Mouse (Mus musculus): Measurements from ENCODE around the gene Tyw1. TPM values are rescaled to one million over a fixed set of nuclear protein-coding genes. Genes with fewer than 3 reads are reported as not detected.

Gene Tyw1
- polyA plus RNA-seq, 1 experiment from 2014 or later: 22.3 TPM

DNA sequence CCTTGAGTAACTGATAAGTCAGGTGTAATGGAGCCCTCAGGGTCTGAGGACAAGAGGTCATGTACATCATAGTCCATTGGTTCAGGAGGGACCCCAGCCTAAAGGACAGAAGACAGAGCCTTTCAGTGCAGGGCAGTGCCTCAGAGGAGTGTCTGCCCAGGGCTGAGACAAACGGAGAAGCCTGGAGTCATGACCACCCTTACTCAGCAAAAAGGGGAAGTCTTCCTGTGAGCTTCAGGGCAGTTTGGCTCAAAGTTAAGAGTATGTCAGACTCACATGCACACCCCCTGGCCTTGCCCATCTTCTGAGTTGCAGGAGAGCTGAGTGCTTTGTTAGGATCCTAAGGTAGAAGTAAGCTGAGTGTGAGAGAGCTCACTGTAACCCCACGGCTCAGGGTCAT is 74.5 kb downstream of the Tyw1 start:
- Histone ChIP-seq H3K9me3 (ENCODE audit: control insufficient read depth, low read length) (no peaks in the 10 kb centered on the region), H3K4me2 (ENCODE audit: low read depth, low read length) (no peak overlapping the region), H3K9ac (ENCODE audit: low read depth, low read length) (no peak overlapping the region), H3K4me3 (ENCODE audit: low read depth, low read length) (no peak overlapping the region), H3K27me3 (replicated peaks; ENCODE audit: control insufficient read depth, insufficient read depth, low read length) (no peaks in the 10 kb centered on the region), H3K27ac (replicated peaks; ENCODE audit: low read depth, low read length) (no peak overlapping the region), H3K36me3 (ENCODE audit: control insufficient read depth, insufficient read depth, low read length) (peaks cover 18% of the 10 kb centered on the region), H3K4me1 (ENCODE audit: control insufficient read depth, insufficient read depth, low read length) (no peaks in the 10 kb centered on the region)
- 71% methylated on average over 2 of the region's 2 CpGs for WGBS
- DNase-seq (ENCODE audit: low spot score): no peak
- no peak for ATAC-seq (ENCODE audit: low read depth)

DNA sequence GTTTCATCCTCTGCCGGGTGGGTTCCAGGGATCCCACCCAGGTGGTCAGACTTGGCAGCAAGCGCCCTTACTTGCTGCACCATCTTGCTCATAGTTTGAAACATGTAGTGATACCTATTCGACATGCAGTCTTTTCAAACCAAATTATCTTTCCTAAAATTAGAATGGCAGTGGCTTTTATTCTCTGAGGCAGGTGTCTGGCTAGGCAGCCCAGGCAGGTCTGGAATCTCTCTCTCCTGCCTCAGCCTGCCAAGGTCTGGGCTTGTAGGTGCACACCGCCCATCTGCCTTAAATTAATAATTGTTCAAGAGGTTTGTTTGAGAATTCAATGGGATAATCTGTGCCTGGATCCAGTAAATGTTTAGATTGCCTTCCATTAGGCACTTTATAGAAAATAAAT is 75.4 kb downstream of the Tyw1 start:
- H3K4me3 ChIP-seq (ENCODE audit: low read depth, low read length): no peak overlapping the region
- no peak overlapping the region for H3K27ac ChIP-seq (replicated peaks; ENCODE audit: low read depth, low read length)
- 88% methylated on average over 4 of the region's 4 CpGs for WGBS
- ATAC-seq (ENCODE audit: low read depth) (no peak), DNase-seq (ENCODE audit: low spot score) (no peak)
- no peak overlapping the region for H3K9ac ChIP-seq (ENCODE audit: low read depth, low read length)
- H3K9me3 ChIP-seq (ENCODE audit: control insufficient read depth, low read length): no peaks in the 10 kb centered on the region
- H3K4me1 ChIP-seq (ENCODE audit: control insufficient read depth, insufficient read depth, low read length): no peaks in the 10 kb centered on the region
- no peaks in the 10 kb centered on the region for H3K27me3 ChIP-seq (replicated peaks; ENCODE audit: control insufficient read depth, insufficient read depth, low read length)
- H3K36me3 ChIP-seq (ENCODE audit: control insufficient read depth, insufficient read depth, low read length): peaks cover 25% of the 10 kb centered on the region
- H3K4me2 ChIP-seq (ENCODE audit: low read depth, low read length): no peak overlapping the region

DNA sequence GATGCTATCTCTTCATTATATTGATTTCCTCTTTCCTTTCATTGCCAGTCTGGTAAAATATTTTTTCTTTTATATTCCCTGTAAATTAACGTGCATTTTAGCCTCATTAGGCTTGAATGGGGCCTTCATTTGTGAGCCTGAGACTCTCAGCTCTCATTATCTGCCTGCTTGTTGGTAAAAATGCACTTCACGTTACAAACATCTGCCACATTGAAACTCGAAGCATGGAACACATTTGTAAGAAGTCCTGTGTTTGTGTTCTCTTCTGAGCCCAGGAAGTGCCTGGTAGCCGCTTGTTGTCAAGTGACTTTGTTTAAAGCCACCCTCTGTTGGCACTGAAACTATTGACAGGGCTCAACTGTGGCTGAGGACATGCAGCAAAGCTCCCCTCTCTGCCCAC is 75.8 kb downstream of the Tyw1 start:
- DNase-seq (ENCODE audit: low spot score): no peak
- no peaks in the 10 kb centered on the region for H3K4me1 ChIP-seq (ENCODE audit: control insufficient read depth, insufficient read depth, low read length)
- H3K9me3 ChIP-seq (ENCODE audit: control insufficient read depth, low read length): no peaks in the 10 kb centered on the region
- no peak for ATAC-seq (ENCODE audit: low read depth)
- H3K36me3 ChIP-seq (ENCODE audit: control insufficient read depth, insufficient read depth, low read length): peaks cover 26% of the 10 kb centered on the region
- no peaks in the 10 kb centered on the region for H3K27me3 ChIP-seq (replicated peaks; ENCODE audit: control insufficient read depth, insufficient read depth, low read length)
- 63% methylated on average over 4 of the region's 4 CpGs for WGBS
- no peak overlapping the region for H3K9ac ChIP-seq (ENCODE audit: low read depth, low read length)
- H3K27ac ChIP-seq (replicated peaks; ENCODE audit: low read depth, low read length): no peak overlapping the region
- no peak overlapping the region for H3K4me2 ChIP-seq (ENCODE audit: low read depth, low read length)
- no peak overlapping the region for H3K4me3 ChIP-seq (ENCODE audit: low read depth, low read length)

DNA sequence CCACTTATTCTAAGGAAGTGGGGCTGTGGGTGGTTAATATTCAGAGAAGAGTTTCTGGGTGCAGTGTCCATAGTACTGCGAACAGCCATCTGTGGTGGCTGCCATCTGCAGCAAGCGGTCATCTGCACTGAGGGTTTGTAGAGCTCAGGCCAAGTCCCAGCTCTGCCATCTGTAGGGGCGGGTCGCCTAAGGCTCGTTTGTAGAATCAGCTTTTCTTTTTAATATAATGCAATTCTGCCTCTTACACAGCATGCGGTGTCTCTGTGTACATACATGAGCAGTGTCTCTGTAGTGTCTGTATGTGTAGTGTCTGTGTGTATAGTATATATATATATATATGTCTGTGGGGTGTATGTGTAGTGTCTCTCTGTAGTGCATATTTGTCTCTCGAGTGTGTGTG is 78.1 kb downstream of the Tyw1 start:
- no peaks in the 10 kb centered on the region for H3K4me1 ChIP-seq (ENCODE audit: control insufficient read depth, insufficient read depth, low read length)
- H3K4me3 ChIP-seq (ENCODE audit: low read depth, low read length): no peak overlapping the region
- H3K9ac ChIP-seq (ENCODE audit: low read depth, low read length): no peak overlapping the region
- DNase-seq (ENCODE audit: low spot score): no peak
- H3K27ac ChIP-seq (replicated peaks; ENCODE audit: low read depth, low read length): no peak overlapping the region
- 94% methylated on average over 7 of the region's 7 CpGs for WGBS
- H3K9me3 ChIP-seq (ENCODE audit: control insufficient read depth, low read length): no peaks in the 10 kb centered on the region
- H3K36me3 ChIP-seq (ENCODE audit: control insufficient read depth, insufficient read depth, low read length): peaks cover 36% of the 10 kb centered on the region
- H3K27me3 ChIP-seq (replicated peaks; ENCODE audit: control insufficient read depth, insufficient read depth, low read length): no peaks in the 10 kb centered on the region
- H3K4me2 ChIP-seq (ENCODE audit: low read depth, low read length): no peak overlapping the region
- no peak for ATAC-seq (ENCODE audit: low read depth)

DNA sequence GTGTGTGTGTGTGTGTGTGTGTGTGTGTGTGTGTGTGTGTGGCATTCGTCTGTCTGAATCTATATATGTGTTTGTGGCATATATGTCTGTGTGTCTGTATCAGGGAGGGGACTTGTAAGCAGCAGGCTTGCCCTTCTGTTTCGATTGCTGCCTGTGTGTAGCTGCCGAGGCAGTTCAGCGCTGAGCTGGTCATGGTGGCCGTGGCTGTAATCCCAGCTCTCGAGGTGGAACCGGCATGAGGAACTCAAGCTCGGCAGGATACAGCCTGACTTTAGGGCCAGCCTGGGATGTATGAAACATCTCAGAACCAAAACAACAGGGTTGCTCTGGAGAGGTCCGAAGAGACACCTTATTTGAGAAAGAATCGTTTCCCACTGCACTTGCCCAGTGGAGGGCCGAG is 78.6 kb downstream of the Tyw1 start:
- Histone ChIP-seq H3K9me3 (ENCODE audit: control insufficient read depth, low read length) (no peaks in the 10 kb centered on the region), H3K36me3 (ENCODE audit: control insufficient read depth, insufficient read depth, low read length) (peaks cover 36% of the 10 kb centered on the region)
- 89% methylated on average over 11 of the region's 11 CpGs for WGBS

DNA sequence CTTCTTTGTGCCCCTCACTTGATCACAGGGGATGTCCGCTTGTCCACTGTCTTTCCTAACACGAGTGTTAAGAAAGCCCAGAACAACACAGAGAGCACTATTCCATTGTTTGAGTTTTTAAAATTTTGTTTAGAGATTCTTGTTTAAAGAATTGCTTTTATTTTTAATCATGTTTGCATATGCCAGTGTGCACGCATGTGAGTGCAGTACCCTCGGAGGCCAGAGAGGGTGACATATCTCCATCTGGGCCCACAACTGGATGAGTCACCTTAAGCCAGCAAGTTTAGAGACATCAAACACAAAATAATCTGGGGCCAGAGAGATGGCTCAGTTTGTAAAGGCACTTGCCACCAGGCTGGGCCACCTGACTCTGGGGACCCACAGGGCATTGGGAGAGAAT is 80.0 kb downstream of the Tyw1 start:
- Histone ChIP-seq H3K27ac (replicated peaks; ENCODE audit: low read depth, low read length) (no peak overlapping the region), H3K36me3 (ENCODE audit: control insufficient read depth, insufficient read depth, low read length) (peaks cover 44% of the 10 kb centered on the region), H3K4me1 (ENCODE audit: control insufficient read depth, insufficient read depth, low read length) (no peaks in the 10 kb centered on the region), H3K9me3 (ENCODE audit: control insufficient read depth, low read length) (no peaks in the 10 kb centered on the region), H3K9ac (ENCODE audit: low read depth, low read length) (no peak overlapping the region), H3K4me3 (ENCODE audit: low read depth, low read length) (no peak overlapping the region), H3K27me3 (replicated peaks; ENCODE audit: control insufficient read depth, insufficient read depth, low read length) (no peaks in the 10 kb centered on the region), H3K4me2 (ENCODE audit: low read depth, low read length) (no peak overlapping the region)
- ATAC-seq (ENCODE audit: low read depth) (no peak), DNase-seq (ENCODE audit: low spot score) (no peak)
- WGBS: 98% methylated on average over 4 of the region's 4 CpGs

More for the DNA sequence above, 78.6 kb downstream of the Tyw1 start:
- Histone ChIP-seq H3K27ac (replicated peaks; ENCODE audit: low read depth, low read length) (no peak overlapping the region), H3K4me3 (ENCODE audit: low read depth, low read length) (no peak overlapping the region), H3K4me2 (ENCODE audit: low read depth, low read length) (no peak overlapping the region), H3K4me1 (ENCODE audit: control insufficient read depth, insufficient read depth, low read length) (no peaks in the 10 kb centered on the region), H3K27me3 (replicated peaks; ENCODE audit: control insufficient read depth, insufficient read depth, low read length) (no peaks in the 10 kb centered on the region), H3K9ac (ENCODE audit: low read depth, low read length) (no peak overlapping the region)
- ATAC-seq (ENCODE audit: low read depth) (no peak), DNase-seq (ENCODE audit: low spot score) (no peak)

DNA sequence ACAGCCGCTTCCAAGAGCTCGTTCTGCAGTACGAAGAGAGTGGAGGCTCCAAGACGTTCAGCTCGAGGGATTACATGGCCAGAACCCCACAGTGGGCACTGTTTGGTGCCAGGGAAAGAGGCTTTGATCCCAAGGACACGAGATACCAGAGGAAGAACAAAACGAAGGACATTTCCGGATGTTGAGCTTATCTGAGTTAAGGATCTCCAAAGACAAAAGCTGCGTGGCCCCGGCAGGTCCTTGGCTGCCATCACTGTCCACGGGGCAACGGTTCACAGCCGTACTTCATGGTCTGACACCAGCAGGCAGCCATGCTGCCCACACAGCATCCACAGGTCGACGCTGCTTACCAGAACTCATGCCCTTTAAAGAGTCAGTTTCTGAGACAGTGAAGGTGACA is 85.2 kb downstream of the Tyw1 start:
- Histone ChIP-seq H3K4me2 (ENCODE audit: low read depth, low read length) (no peak overlapping the region), H3K27ac (replicated peaks; ENCODE audit: low read depth, low read length) (no peak overlapping the region), H3K4me1 (ENCODE audit: control insufficient read depth, insufficient read depth, low read length) (no peaks in the 10 kb centered on the region), H3K9ac (ENCODE audit: low read depth, low read length) (no peak overlapping the region), H3K9me3 (ENCODE audit: control insufficient read depth, low read length) (no peaks in the 10 kb centered on the region), H3K4me3 (ENCODE audit: low read depth, low read length) (no peak overlapping the region), H3K27me3 (replicated peaks; ENCODE audit: control insufficient read depth, insufficient read depth, low read length) (no peaks in the 10 kb centered on the region), H3K36me3 (ENCODE audit: control insufficient read depth, insufficient read depth, low read length) (peaks cover 54% of the 10 kb centered on the region)
- no peak for ATAC-seq (ENCODE audit: low read depth)
- DNase-seq (ENCODE audit: low spot score): no peak
- 92% methylated on average over 15 of the region's 15 CpGs for WGBS

DNA sequence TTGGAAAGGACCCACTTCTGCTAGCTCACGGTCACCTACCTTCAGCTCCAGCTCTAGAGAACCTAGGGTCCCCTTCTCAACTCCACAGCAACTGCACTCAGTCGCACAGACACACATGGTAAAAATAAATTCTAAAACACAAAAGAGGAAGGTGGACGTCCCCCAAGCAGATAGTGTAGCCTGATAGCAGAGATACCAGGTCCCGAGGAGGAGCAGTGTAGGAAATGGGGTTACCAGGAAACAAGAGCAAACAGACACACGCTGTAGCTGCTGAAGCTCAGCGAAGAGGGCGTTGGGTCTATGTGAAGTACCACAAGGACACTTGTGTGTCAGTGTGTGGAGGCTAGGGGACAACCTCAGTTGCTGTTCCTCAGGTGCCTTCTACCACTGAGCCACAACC is 89.6 kb downstream of the Tyw1 start:
- ATAC-seq (ENCODE audit: low read depth) (no peak), DNase-seq (ENCODE audit: low spot score) (no peak)
- no peak overlapping the region for H3K9ac ChIP-seq (ENCODE audit: low read depth, low read length)
- H3K4me1 ChIP-seq (ENCODE audit: control insufficient read depth, insufficient read depth, low read length): no peaks in the 10 kb centered on the region
- 93% methylated on average over 7 of the region's 7 CpGs for WGBS
- H3K4me2 ChIP-seq (ENCODE audit: low read depth, low read length): no peak overlapping the region
- H3K36me3 ChIP-seq (ENCODE audit: control insufficient read depth, insufficient read depth, low read length): peaks cover 26% of the 10 kb centered on the region
- H3K9me3 ChIP-seq (ENCODE audit: control insufficient read depth, low read length): peaks cover 10% of the 10 kb centered on the region; the same call in 1 of the 2 replicates
- H3K27me3 ChIP-seq (replicated peaks; ENCODE audit: control insufficient read depth, insufficient read depth, low read length): no peaks in the 10 kb centered on the region
- H3K4me3 ChIP-seq (ENCODE audit: low read depth, low read length): no peak overlapping the region
- no peak overlapping the region for H3K27ac ChIP-seq (replicated peaks; ENCODE audit: low read depth, low read length)

DNA sequence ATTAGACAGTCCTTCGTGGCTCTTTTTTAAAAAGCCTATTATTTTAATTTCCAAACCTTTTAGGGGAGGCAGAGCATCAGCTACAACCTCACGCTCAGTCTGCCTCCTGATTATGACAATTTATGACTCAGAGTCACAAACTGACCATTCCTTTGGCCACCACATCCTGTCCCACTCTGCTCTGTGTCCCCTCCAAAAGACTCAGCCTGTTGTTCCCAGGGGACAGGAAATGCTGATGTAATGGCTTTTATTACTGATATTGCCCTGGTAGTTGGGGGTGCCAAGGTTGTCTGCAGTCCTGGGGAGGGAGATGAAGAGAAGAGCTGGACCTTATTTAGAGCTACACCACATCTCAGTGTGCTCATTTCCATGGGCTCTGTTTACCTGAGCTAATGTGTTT is 90.5 kb downstream of the Tyw1 start:
- H3K4me1 ChIP-seq (ENCODE audit: control insufficient read depth, insufficient read depth, low read length): no peaks in the 10 kb centered on the region
- no peak overlapping the region for H3K9ac ChIP-seq (ENCODE audit: low read depth, low read length)
- no peak for DNase-seq (ENCODE audit: low spot score)
- peaks cover 17% of the 10 kb centered on the region for H3K36me3 ChIP-seq (ENCODE audit: control insufficient read depth, insufficient read depth, low read length)
- H3K9me3 ChIP-seq (ENCODE audit: control insufficient read depth, low read length): peaks cover 10% of the 10 kb centered on the region; the same call in 1 of the 2 replicates
- H3K27ac ChIP-seq (replicated peaks; ENCODE audit: low read depth, low read length): no peak overlapping the region
- ATAC-seq (ENCODE audit: low read depth): no peak
- WGBS: 87% methylated on average over 2 of the region's 2 CpGs
- H3K27me3 ChIP-seq (replicated peaks; ENCODE audit: control insufficient read depth, insufficient read depth, low read length): no peaks in the 10 kb centered on the region
- H3K4me2 ChIP-seq (ENCODE audit: low read depth, low read length): no peak overlapping the region
- H3K4me3 ChIP-seq (ENCODE audit: low read depth, low read length): no peak overlapping the region
